Mouse (Mus musculus) adrenal gland, adult 8-10 months (tissue): ENCODE data around the gene Tent2. TPM values are rescaled to one million over a fixed set of nuclear protein-coding genes. Genes with fewer than 3 reads are reported as not detected.
"Not testable (repeated sequence)": the region's sequence is repeated elsewhere in the genome, so short reads cannot be mapped to it uniquely, and the experiment has no call there.

Experiments
- DNase-seq: peaks from one replicate; pipeline ENCODE4 v3.0.0; 2022
- total RNA-seq, 4 experiments: library from RNA; stranded (reverse); gene quantifications; 2 replicates each; pipeline ENCODE4 v1.2.4; 2022

The Tent2 gene
- total RNA-seq: 10 to 100 TPM; 27.2 to 49.5 (median 35.1) TPM

DNA sequence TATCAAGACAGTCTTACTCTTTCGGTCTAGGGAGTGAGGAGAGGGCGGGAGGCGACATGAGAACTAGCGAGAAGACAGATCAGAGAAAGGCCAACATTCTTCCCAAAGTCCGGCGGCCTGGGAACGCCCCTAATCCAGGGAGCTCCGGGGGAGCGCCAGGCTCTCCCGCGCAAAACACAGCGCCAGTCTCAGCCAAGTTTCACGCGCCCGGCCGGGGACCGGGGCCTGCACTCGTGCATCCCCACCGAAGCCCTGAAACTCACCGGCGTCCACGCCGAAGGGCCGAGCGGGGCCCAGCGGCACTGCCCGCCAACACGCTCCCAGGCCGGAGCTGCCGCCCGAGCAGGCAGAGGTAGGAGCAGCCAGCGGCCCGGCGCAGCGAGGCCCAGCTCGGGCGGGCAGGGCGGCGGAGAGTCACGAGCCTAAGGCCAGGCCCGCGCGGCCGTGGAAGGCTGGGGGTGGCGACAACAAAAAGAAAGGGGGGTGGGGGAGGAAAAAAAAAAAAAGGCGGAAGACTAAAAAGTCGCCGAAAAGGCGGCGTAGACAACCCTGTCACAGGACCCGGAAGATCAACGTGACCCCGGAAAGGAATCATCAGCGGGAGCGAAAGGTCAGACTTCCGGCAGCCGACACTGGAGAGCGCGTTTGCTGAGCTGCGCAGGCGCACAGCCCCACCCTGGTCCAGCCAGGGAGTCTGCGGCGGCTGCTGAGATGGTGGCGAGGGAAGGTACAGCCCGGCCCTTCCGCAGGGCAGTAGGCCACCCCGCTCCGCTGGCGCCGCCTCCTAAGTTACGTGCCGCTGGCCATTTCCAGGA, at the start of gene Tent2:
Gene Tent2, minus strand, starts transcription at position 555 of the 815 bp plus-strand sequence.
- peak; percentile 95 for DNase-seq

GRCm38 (mm10) chr13:93241180-93241579, 49.0 kb upstream of the Tent2 start:
- DNase-seq: no peak

GRCm38 (mm10) chr13:93239561-93239960, 47.4 kb upstream of the Tent2 start:
- no peak for DNase-seq

- DNase-seq: no peak
Measured at GRCm38 (mm10) chr13:93239134-93239533, 46.9 kb upstream of the Tent2 start.

DNA sequence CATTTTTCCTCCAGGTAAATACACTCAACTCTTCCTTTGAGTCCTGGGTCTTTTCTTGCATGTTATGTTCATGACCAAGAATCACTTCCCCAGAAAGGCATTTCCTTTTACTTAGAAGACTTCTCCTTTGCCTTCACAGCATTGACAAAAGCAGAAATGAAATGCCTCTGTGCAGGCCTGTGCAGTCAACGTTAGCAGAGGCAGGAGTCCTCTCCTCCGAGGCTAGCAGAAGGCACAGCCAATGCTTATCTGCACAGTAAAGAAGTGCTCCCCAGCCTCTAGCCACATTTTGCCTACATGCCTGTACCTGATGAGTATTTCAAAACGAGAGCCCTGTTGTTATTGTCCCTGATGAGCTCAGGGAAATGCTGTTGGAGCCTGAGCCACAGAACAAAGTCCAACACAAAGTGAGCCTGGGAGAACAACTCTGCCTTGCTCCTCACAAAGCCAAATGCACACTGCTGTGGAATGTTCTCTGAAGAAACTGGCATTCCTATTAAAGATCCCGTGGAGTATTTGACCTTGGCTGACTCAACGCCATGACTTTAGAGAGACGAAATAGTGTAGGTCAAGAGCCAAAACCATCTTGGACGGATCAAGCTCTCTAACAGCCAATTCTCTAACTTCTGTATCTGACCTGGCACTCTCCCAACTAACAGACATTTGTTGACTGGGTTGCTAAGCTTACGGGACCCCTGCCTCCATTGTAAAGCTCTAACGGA, 45.7 kb upstream of the Tent2 start:
- peak; percentile 6 for DNase-seq

GRCm38 (mm10) chr13:93234267-93235039, 42.3 kb upstream of the Tent2 start:
- no peak for DNase-seq

- no peak for DNase-seq
Measured at GRCm38 (mm10) chr13:93232335-93232734, 40.1 kb upstream of the Tent2 start.

GRCm38 (mm10) chr13:93231016-93231415, 38.8 kb upstream of the Tent2 start:
- DNase-seq: no peak

GRCm38 (mm10) chr13:93211741-93212140, 19.6 kb upstream of the Tent2 start:
- DNase-seq: no peak

DNA sequence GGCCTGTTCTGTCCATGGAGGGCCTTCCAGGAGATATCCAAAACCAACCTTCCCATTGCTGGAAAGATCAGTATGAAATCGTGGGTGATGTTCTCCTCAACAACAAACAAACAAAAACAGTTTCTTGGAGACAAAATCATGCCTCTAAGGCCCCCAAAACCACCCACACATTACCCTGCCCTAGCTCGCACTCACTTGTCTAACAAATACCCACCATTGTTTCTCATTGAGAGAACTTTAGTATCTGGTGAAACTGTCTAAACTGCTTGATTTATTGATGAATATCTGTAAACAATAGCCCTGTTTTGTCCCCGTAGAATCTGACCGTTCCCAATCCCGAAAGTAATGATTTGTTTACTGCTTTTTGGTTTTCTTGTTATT, 451 bp upstream of the Tent2 start:
- no peak for DNase-seq

DNA sequence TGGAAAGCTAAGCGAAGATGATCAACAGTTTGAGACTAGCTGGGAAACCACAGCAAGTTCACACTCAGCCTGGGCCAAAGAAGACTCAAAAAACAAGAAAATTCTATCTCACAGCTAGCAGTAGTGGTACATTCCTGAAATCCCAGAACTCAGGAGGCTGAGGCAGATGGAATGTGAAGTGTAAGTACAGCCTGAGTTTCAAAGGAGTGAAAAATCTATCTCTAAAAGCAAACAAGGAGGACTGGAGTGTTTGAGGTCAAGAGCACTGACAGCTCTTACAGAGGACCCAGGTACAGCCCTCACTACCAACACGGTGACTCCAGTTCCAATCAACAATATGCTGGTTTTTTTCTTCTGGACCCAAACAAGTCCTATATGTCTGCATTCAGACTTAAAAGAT, 2.8 kb downstream of the Tent2 start:
- no peak for DNase-seq

DNA sequence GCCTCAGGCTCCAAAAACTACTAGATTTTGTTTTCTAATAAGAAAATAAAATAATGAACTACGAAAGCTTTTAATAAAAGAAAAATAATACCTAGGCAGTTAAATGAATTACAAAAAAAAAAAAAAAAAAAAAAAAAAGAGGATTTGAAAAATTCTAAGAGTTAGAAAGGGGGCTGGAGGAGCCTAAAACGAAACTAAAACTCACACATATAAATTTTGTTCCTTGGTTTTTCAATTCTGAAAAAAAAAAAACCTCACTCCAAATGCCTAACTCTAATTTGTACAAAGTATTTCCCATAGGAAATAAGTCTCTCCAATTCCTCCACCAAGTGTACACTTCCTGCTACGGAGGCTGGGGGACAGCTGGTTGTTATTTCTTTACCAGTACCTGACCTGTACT, 3.4 kb downstream of the Tent2 start:
- DNase-seq: no peak

GRCm38 (mm10) chr13:93187792-93188191, 4.4 kb downstream of the Tent2 start:
- not testable (repeated sequence) for DNase-seq

GRCm38 (mm10) chr13:93180351-93180750, 11.8 kb downstream of the Tent2 start:
- no peak for DNase-seq

DNA sequence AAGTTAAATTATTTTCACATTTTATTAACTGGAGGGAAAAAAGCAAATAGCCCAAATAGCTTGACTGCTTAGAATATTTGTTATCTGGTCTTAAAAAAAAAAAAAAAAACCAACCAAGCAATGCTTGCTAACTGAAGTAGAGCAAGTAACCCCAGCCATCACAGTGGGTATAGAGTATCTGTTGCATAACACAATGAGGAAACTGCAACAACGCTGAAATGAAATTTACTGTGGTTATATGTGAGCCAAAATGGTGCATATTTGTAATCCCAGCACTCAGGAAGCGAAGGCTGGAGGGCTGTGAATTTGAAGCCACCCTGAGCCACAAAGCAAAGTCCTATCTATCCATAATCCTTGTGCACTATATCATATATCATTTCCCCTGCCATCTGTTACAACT, 12.7 kb downstream of the Tent2 start:
- DNase-seq: no peak

DNA sequence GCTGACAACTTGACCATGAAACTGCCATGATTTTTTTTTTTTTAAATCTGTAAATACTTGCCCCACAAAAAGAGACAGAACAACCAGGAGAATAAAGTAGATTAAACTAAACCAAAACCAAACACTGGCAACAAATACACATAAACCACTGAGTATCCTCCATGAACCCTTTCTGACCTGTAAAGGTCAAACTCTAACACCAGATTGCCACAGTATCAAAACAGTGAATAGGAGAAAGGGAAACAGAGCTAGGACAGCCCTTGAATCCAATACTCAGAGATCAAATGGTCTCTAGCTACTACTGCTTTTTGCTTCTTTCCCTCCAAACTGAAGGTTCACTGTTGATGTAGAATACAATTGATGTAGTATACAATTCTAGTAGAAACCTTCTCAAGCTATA, 14.6 kb downstream of the Tent2 start:
- no peak for DNase-seq

DNA sequence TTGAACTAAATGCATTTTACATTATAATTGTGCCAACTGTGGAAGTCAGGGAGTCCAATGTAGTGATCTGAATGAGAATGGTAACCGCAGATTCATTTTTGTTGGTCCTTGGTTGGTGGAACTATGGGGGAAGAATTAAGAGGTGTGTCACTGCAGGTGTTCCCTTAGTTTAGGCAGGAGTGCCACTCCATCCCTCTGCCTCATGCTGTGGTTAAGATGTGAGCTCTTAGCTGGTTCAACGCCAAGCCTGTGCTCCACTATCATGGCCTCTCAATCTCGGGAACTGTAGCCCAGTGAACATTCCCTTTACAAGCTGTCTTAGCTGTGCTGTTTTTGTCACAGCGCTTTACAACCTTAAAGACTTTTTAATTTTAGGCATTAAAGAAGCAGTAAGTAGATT, 28.9 kb downstream of the Tent2 start:
- no peak for DNase-seq

DNA sequence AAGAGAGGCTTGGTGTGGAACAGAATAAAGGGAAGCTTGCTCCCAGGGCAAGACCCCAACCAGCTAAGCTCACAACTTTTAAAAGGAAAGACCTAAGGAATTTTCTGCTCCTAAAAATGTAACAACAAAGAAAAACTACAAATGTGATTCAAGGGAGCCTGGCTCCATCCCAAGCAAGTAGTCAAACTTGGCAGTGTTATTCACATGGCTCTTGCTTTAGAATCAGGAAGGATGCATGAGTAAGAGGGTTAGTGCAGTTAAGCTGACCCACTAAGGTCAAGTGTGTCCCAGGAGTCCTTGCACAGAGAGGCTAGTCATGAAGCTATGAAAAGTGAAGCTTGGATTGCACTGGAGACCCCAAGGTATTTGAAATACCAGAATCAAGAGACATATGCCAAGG, 29.7 kb downstream of the Tent2 start:
- peak; percentile 25 for DNase-seq

GRCm38 (mm10) chr13:93158261-93158660, 33.9 kb downstream of the Tent2 start:
- DNase-seq: no peak

- DNase-seq: no peak
Measured at GRCm38 (mm10) chr13:93153280-93153679, 38.9 kb downstream of the Tent2 start.

DNA sequence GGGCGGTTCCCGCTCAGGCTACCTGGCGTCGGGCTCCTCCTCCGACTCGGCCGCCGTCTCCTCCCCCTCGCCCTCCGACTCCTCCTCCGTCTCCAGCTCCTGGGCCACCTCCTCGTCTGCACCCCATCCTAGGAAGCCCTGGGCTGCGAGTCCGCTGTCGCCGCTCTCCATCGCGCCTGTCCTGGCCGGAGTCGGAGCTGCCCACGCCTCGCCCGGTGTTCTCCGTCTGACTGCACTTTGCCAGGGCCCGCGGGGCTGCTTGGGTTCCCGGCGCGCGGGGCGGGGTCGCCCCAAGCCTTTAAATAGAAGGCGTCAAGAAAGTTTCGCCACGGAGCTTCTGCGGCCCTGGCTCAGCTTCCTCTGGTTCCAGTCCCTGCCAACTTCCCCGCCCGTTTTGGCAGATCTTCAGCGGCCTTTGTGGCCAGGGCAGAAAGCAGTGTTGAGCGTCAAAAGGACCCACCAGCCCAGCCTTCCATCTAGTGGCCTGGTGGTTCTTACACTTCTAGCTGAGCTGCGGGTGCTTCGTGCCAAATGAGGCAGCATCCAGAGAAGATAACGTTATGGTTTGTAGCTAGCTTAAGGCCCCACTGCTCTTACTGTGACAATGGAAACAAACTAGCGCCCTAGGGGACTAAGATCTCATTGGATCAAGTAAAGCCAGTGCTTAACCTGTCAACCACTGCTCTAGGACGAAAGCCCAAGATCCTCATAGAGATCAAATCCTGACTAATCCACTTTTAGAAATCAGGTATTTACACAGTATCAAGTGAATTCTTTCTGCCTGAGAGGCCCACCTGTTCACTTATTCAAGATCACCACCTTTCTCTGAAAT, 47.6 kb downstream of the Tent2 start, which contains the start of gene Cmya5:
Gene Cmya5, minus strand, starts transcription at position 389 of the 832 bp plus-strand sequence.
- DNase-seq: peak; percentile 82

GRCm38 (mm10) chr13:93143819-93144283, 48.3 kb downstream of the Tent2 start:
- no peak for DNase-seq
